Comparison of ENCODE assay signal across 24 mouse cellular contexts in the genomic region with DNA sequence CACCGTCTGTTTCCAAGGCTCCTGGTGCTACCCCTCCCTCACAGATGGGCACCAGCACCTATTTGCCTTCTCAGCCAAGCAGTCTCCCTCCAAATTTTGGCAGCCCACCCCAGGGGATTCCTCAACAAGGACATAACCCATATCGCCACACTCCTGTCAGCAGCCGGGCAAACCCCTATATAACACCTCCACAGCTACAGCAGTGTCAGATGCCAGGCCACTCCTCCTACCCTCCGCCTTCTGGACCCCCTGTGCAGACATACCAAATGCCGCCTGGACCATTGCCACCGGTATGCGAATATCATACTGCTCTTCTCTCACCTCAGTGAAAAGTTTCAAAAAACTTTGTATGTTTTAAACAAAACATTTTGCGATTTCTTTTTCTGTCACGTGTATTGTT. TPM values are rescaled to one million over a fixed set of nuclear protein-coding genes. Genes with fewer than 3 reads are reported as not detected.
A peak's percentile ranks its signal among the peaks of the same experiment; 100 is the strongest.
DNase-seq lines count a peak whose midpoint lies in the region; ATAC-seq and TF ChIP-seq lines count a peak whose summit lies in the region.
"Had no signal": no experiment of that assay in that cellular context is flagged by ENCODE, and none has a peak within 500 bp of the region (broad histone marks: within the 10 kb centered on the region; RNA-seq: fewer than 3 reads in every experiment).

No protein-coding gene starts in this region.

- H3K9me3 ChIP-seq in forebrain, embryonic 15.5 days: no peaks in the 10 kb centered on the region
- H3K9me3 ChIP-seq: forebrain, embryonic 10.5 days; hindbrain, embryonic 15.5 days; kidney, embryonic 15.5 days; liver, embryonic 15.5 days; lung, embryonic 15.5 days; neural tube, embryonic 13.5 days had no signal

- H3K27ac ChIP-seq in forebrain, embryonic 15.5 days (replicated peaks): no peak overlapping the region
- H3K27ac ChIP-seq: forebrain, embryonic 10.5 days; hindbrain, embryonic 15.5 days; kidney, embryonic 15.5 days; liver, embryonic 15.5 days; lung, embryonic 15.5 days; neural tube, embryonic 13.5 days had no signal

- no peak overlapping the region for H3K4me2 ChIP-seq in forebrain, embryonic 15.5 days (replicated peaks)
- H3K4me2 ChIP-seq: heart, embryonic 11.5 days; hindbrain, embryonic 15.5 days; kidney, embryonic 15.5 days; liver, embryonic 15.5 days; lung, embryonic 15.5 days; neural tube, embryonic 13.5 days had no signal

- no peaks in the 10 kb centered on the region for H3K27me3 ChIP-seq in forebrain, embryonic 15.5 days
- H3K27me3 ChIP-seq: hindbrain, embryonic 15.5 days; kidney, embryonic 15.5 days; liver, embryonic 15.5 days; lung, embryonic 15.5 days; neural tube, embryonic 13.5 days had no signal

- TF ChIP-seq POLR2A in brain, embryonic 14.5 days (IDR thresholded peaks at IDR 0.05; ENCODE audit: borderline replicate concordance, extremely low read depth, insufficient read depth, insufficient read length, poor library complexity, severe bottlenecking): no peak

- H3K4me1 ChIP-seq in forebrain, embryonic 15.5 days: peaks cover 21% of the 10 kb centered on the region

- ATAC-seq in forebrain, embryonic 15.5 days (replicated peaks): no peak
- ATAC-seq: intestine, embryonic 16.5 days had no signal

- no peak for TF ChIP-seq CTCF in brain, embryonic 14.5 days (IDR thresholded peaks at IDR 0.05; ENCODE audit: borderline replicate concordance, extremely low read depth, insufficient read depth, insufficient read length)

- H3K9ac ChIP-seq in forebrain, embryonic 15.5 days (replicated peaks): no peak overlapping the region
- H3K9ac ChIP-seq: hindbrain, embryonic 15.5 days; kidney, embryonic 15.5 days; liver, embryonic 15.5 days; lung, embryonic 15.5 days; neural tube, embryonic 13.5 days had no signal

- H3K36me3 ChIP-seq in forebrain, embryonic 15.5 days: peaks cover 48% of the 10 kb centered on the region

- H3K4me3 ChIP-seq in forebrain, embryonic 15.5 days: no peak overlapping the region
- H3K4me3 ChIP-seq: forebrain, embryonic 10.5 days; hindbrain, embryonic 15.5 days; kidney, embryonic 15.5 days; liver, embryonic 15.5 days; lung, embryonic 15.5 days; myocyte; neural tube, embryonic 13.5 days had no signal

- WGBS in forebrain, embryonic 15.5 days: 85% methylated on average over 9 of the region's 9 CpGs

- DNase-seq in heart, postnatal 4 days: peak; percentile 47
- DNase-seq in heart, postnatal 36 days: no peak
- peak; percentile 54 for DNase-seq in brain, adult 2 months (ENCODE audit: low read depth, low spot score)
- DNase-seq in brain, embryonic 14.5 days (ENCODE audit: low read depth): peak; percentile 10
- peak; percentile 69 for DNase-seq in cerebellum, adult 9-11 months
- no peak for DNase-seq in kidney, adult 9 months
- DNase-seq: adrenal gland, adult 2 months; gastrocnemius, postnatal 36 days; kidney, postnatal 36 days; liver; lung, postnatal 36 days; midbrain, embryonic 14.5 days; thymus, adult 18-20 months; thymus, postnatal 36 days had no signal

- intact Hi-C loops in heart, postnatal 36 days (cut with DNase I): no loop called here

RNA-seq across cellular contexts. Expression of a gene that starts 5.6 kb away (rescaled TPM):
- total RNA-seq in heart, postnatal 4 days (2021): 10 to 100 TPM; 34.9 to 36.3 TPM
- total RNA-seq in heart, postnatal 36 days (2021): 10 to 100 TPM; 27.3 to 29.0 TPM
- polyA plus RNA-seq in brain, embryonic 14.5 days (2012; rRNA removed): 22.9 and 35.9 TPM in 2 replicates
- 35.8 and 35.9 TPM in 2 replicates for polyA plus RNA-seq in forebrain, embryonic 15.5 days (2015; fragmentation: Nextera tagmentation; extraction: Ambion mirVana)

RNA-seq across cellular contexts. Expression of a gene that starts 10.0 kb away (rescaled TPM):
- total RNA-seq in heart, postnatal 4 days (2021): 10 to 100 TPM; 43.8 to 45.7 TPM
- total RNA-seq in heart, postnatal 36 days (2021): 10 to 100 TPM; 21.5 to 26.0 TPM
- polyA plus RNA-seq in brain, embryonic 14.5 days (2012; rRNA removed): 39.0 and 45.2 TPM in 2 replicates
- polyA plus RNA-seq in forebrain, embryonic 15.5 days (2015; fragmentation: Nextera tagmentation; extraction: Ambion mirVana): 61.0 and 61.5 TPM in 2 replicates

Comparison
In these comparisons a context has a peak if more than half of its experiments do, and no peak if none do; other contexts are left out.
1. DNase-seq: peak in heart, postnatal 4 days (single experiment), brain, adult 2 months (single experiment), brain, embryonic 14.5 days (single experiment) and cerebellum, adult 9-11 months (single experiment); none in heart, postnatal 36 days (0 of 2) and kidney, adult 9 months (single experiment).